Comparison of ENCODE assay signal across 25 mouse cellular contexts in genomic region chr12:98560038-98560437, GRCm38 (mm10). TPM values are rescaled to one million over a fixed set of nuclear protein-coding genes. Genes with fewer than 3 reads are reported as not detected.
DNase-seq lines count a peak whose midpoint lies in the region; ATAC-seq lines count a peak whose summit lies in the region.
"Had no signal": no experiment of that assay in that cellular context is flagged by ENCODE, and none has a peak within 500 bp of the region (broad histone marks: within the 10 kb centered on the region; RNA-seq: fewer than 3 reads in every experiment).

No protein-coding gene starts in this region.

- H3K4me1 ChIP-seq in hindbrain, embryonic 14.5 days (replicated peaks; ENCODE audit: control insufficient read depth, insufficient read depth, low read length): peaks cover 33% of the 10 kb centered on the region
- peaks cover 13% of the 10 kb centered on the region for H3K4me1 ChIP-seq in hindbrain, embryonic 11.5 days (replicated peaks; ENCODE audit: control insufficient read depth, insufficient read depth, low read length)
- H3K4me1 ChIP-seq in midbrain, embryonic 10.5 days: peaks cover 49% of the 10 kb centered on the region
- H3K4me1 ChIP-seq in midbrain, embryonic 13.5 days (replicated peaks): peaks cover 49% of the 10 kb centered on the region
- H3K4me1 ChIP-seq: embryonic facial prominence, embryonic 13.5 days; embryonic facial prominence, embryonic 15.5 days had no signal

- H3K36me3 ChIP-seq in hindbrain, embryonic 14.5 days (replicated peaks; ENCODE audit: control insufficient read depth, insufficient read depth): no peaks in the 10 kb centered on the region
- no peaks in the 10 kb centered on the region for H3K36me3 ChIP-seq in hindbrain, embryonic 11.5 days (ENCODE audit: control insufficient read depth, insufficient read depth, low read length)
- 0 out of 2 replicates have a peak, but pooled peaks cover 4% of the 10 kb centered on the region for H3K36me3 ChIP-seq in midbrain, embryonic 10.5 days
- no peaks in the 10 kb centered on the region for H3K36me3 ChIP-seq in midbrain, embryonic 13.5 days
- H3K36me3 ChIP-seq: embryonic facial prominence, embryonic 13.5 days; embryonic facial prominence, embryonic 15.5 days; G1E had no signal

- H3K4me2 ChIP-seq in hindbrain, embryonic 14.5 days (replicated peaks): no peak overlapping the region
- H3K4me2 ChIP-seq in hindbrain, embryonic 11.5 days (replicated peaks; ENCODE audit: low read depth, low read length): no peak overlapping the region
- no peak overlapping the region for H3K4me2 ChIP-seq in midbrain, embryonic 13.5 days (replicated peaks)
- H3K4me2 ChIP-seq: embryonic facial prominence, embryonic 13.5 days; embryonic facial prominence, embryonic 15.5 days; forebrain, embryonic 12.5 days had no signal

- WGBS in hindbrain, embryonic 14.5 days: 90% methylated on average over 3 of the region's 3 CpGs
- WGBS in hindbrain, embryonic 11.5 days: 85% methylated on average over 3 of the region's 3 CpGs
- whole genome bisulfite sequencing in midbrain, embryonic 10.5 days: 95% methylated on average over 3 of the region's 3 CpGs
- 90% methylated on average over 3 of the region's 3 CpGs for WGBS in midbrain, embryonic 13.5 days

- peak; percentile 45 for DNase-seq in cerebellum, adult 9-10 months
- no peak for DNase-seq in cerebellum, adult 11-12 months
- peak; percentile 56 to 62 for DNase-seq in cerebellum, postnatal 14 days
- DNase-seq in cerebellum, adult 11 months: no peak
- DNase-seq in hindbrain, embryonic 14.5 days (ENCODE audit: low spot score): no peak
- no peak for DNase-seq in hindbrain, embryonic 11.5 days (ENCODE audit: low spot score)
- no peak for DNase-seq in midbrain, embryonic 10.5 days (ENCODE audit: low spot score)
- DNase-seq: adrenal gland, adult 2 months; adrenal gland, postnatal 10 days; adrenal gland, postnatal 25 days; B cell, adult 2 months; cerebellum, adult 18-20 months; cerebellum, adult 8-10 months; cerebellum, postnatal 36 days; embryo, embryonic 11 days had no signal

- H3K27ac ChIP-seq in hindbrain, embryonic 14.5 days: 0 out of 2 replicates have a peak overlapping the region, but pooled peaks have one; percentile 9
- H3K27ac ChIP-seq in hindbrain, embryonic 11.5 days (ENCODE audit: low read depth, low read length): no peak overlapping the region
- 0 out of 2 replicates have a peak overlapping the region, but pooled peaks have one; percentile 33 for H3K27ac ChIP-seq in midbrain, embryonic 10.5 days (replicated peaks)
- H3K27ac ChIP-seq in midbrain, embryonic 13.5 days: no peak overlapping the region
- H3K27ac ChIP-seq: embryonic facial prominence, embryonic 13.5 days; embryonic facial prominence, embryonic 15.5 days had no signal

- no peaks in the 10 kb centered on the region for H3K9me3 ChIP-seq in hindbrain, embryonic 14.5 days (ENCODE audit: control insufficient read depth, low read length)
- no peaks in the 10 kb centered on the region for H3K9me3 ChIP-seq in hindbrain, embryonic 11.5 days (ENCODE audit: control insufficient read depth, low read length)
- H3K9me3 ChIP-seq in midbrain, embryonic 10.5 days (replicated peaks): no peaks in the 10 kb centered on the region
- no peaks in the 10 kb centered on the region for H3K9me3 ChIP-seq in midbrain, embryonic 13.5 days
- H3K9me3 ChIP-seq: embryonic facial prominence, embryonic 13.5 days; embryonic facial prominence, embryonic 15.5 days; forebrain, embryonic 12.5 days had no signal

- no peak for ATAC-seq in hindbrain, embryonic 14.5 days (ENCODE audit: low FRiP score)
- no peak for ATAC-seq in hindbrain, embryonic 11.5 days (ENCODE audit: low FRiP score)
- no peak for ATAC-seq in midbrain, embryonic 13.5 days
- ATAC-seq: CD4-positive, CD25-positive, alpha-beta regulatory T cell, adult 4 months; forebrain, embryonic 14.5 days; forebrain, embryonic 16.5 days had no signal

- no peaks in the 10 kb centered on the region for H3K27me3 ChIP-seq in hindbrain, embryonic 14.5 days (ENCODE audit: control insufficient read depth, insufficient read depth, low read length)
- no peaks in the 10 kb centered on the region for H3K27me3 ChIP-seq in hindbrain, embryonic 11.5 days (ENCODE audit: control insufficient read depth, insufficient read depth, low read length)
- no peaks in the 10 kb centered on the region for H3K27me3 ChIP-seq in midbrain, embryonic 10.5 days (ENCODE audit: low read depth, poor library complexity, severe bottlenecking)
- H3K27me3 ChIP-seq in midbrain, embryonic 13.5 days: no peaks in the 10 kb centered on the region
- H3K27me3 ChIP-seq: CH12.LX; embryonic facial prominence, embryonic 13.5 days; embryonic facial prominence, embryonic 15.5 days; forebrain, embryonic 12.5 days had no signal

- H3K4me3 ChIP-seq in hindbrain, embryonic 14.5 days (replicated peaks; ENCODE audit: low read length): no peak overlapping the region
- H3K4me3 ChIP-seq in hindbrain, embryonic 11.5 days (ENCODE audit: low read depth, low read length): no peak overlapping the region
- H3K4me3 ChIP-seq in midbrain, embryonic 10.5 days: no peak overlapping the region
- no peak overlapping the region for H3K4me3 ChIP-seq in midbrain, embryonic 13.5 days (replicated peaks)
- H3K4me3 ChIP-seq: embryonic facial prominence, embryonic 13.5 days; embryonic facial prominence, embryonic 15.5 days; erythroblast, embryonic 14.5 days; forebrain, embryonic 12.5 days had no signal

- H3K9ac ChIP-seq in hindbrain, embryonic 14.5 days: no peak overlapping the region
- no peak overlapping the region for H3K9ac ChIP-seq in hindbrain, embryonic 11.5 days (ENCODE audit: low read depth, low read length)
- H3K9ac ChIP-seq in midbrain, embryonic 13.5 days (replicated peaks): no peak overlapping the region
- H3K9ac ChIP-seq: embryonic facial prominence, embryonic 13.5 days; embryonic facial prominence, embryonic 15.5 days; forebrain, embryonic 12.5 days had no signal

RNA-seq across cellular contexts. Expression of gene Kcnk10, which starts 18.1 kb away (rescaled TPM):
- 39.7 and 48.1 TPM in 2 replicates for polyA plus RNA-seq in hindbrain, embryonic 14.5 days (2014; fragmentation: Nextera tagmentation; extraction: Ambion mirVana)
- polyA plus RNA-seq in hindbrain, embryonic 11.5 days (2014; fragmentation: Nextera tagmentation; extraction: Ambion mirVana): 36.5 and 40.3 TPM in 2 replicates
- 17.7 and 33.2 TPM in 2 replicates for polyA plus RNA-seq in midbrain, embryonic 10.5 days (2016; fragmentation: Nextera tagmentation; extraction: Ambion mirVana)
- 51.8 and 53.9 TPM in 2 replicates for polyA plus RNA-seq in midbrain, embryonic 13.5 days (2015; fragmentation: Nextera tagmentation; extraction: Ambion mirVana)
- polyA plus RNA-seq: adrenal gland, adult 2 months; erythroblast, embryonic 14.5 days; G1E had no signal

Comparison
In these comparisons a context has a peak if more than half of its experiments do, and no peak if none do; other contexts are left out.
1. DNase-seq: peak in cerebellum, adult 9-10 months (single experiment) and cerebellum, postnatal 14 days (2 of 2); none in cerebellum, adult 11-12 months (single experiment), cerebellum, adult 11 months (single experiment), hindbrain, embryonic 14.5 days (single experiment), hindbrain, embryonic 11.5 days (single experiment) and midbrain, embryonic 10.5 days (single experiment).
2. H3K27ac ChIP-seq: peak in hindbrain, embryonic 14.5 days (single experiment) and midbrain, embryonic 10.5 days (single experiment); none in hindbrain, embryonic 11.5 days (single experiment) and midbrain, embryonic 13.5 days (single experiment).